Mouse (Mus musculus): Measurements from ENCODE around the gene Slc12a4.

Slc12a4 gene

DNA sequence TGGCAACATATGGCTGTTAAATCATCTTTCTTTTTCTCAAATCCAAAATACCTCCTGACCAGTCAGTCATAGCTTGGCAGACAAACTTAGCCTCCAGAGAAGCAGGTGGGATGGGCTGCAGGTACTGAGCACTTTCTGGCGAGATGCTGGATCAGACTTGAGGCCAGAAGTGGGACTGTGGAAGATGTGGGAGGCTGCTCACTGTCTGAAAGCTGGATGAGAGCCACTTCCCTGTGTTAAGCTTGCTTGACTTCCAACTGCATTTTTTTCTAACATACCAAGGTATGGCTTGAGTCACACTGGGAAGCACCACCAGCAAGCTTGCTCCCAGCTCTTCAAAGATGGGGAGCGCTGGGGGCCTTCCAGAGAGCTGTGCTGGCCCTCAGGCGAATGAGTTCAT is 40.8 kb downstream of the Slc12a4 start:
- DNase-seq, result no peak

DNA sequence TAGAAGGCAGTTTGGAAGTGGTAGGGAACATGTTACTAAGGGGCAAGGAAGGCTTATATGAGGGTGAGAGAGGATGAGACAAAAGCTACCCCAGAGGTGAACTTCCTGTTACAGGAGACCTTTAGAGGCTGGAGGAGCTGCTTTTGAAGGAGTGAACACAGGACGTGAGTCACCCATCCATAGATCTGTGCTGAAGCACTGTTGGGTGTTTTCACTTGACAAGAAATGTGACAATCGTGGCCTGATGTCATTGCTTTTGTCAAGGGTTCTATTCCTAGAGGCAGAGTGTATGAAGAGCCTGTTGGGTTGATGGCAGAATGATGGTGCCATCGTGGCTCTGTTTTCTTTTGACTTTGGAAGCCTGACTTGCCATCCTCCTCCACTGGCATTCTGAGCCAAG is 46.5 kb downstream of the Slc12a4 start:
- no peak for DNase-seq

DNA sequence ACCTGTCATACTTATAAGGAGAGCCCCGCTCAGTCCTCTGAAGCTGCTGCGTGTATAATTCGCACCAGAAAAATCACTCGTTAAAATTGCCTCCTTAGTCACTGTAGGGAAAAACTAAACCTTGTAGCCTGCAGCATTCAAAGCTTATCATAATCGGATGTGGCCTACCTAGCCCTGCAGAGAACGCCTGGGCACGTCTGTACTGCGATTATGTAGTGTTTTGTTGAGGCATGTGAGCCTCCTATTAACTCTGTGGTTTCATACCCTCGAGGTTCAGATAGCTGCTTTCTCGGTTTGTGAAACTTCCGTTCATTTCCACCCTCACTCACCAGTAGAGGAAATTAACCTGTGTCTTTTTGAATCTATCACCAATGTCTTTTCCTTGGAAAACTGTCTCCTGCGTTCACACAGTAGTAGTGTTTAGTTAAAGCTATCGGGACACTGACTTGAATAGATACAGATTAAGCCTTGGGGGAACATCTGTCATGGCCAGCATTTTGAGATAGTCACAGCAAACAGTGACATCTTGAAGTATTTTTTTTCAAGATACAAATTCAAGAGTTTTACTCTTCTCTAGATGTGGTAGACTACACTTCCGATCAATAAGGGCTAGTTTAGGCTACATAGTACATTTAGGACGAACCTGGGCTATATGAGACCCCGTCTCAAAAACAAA is 64.8 kb downstream of the Slc12a4 start:
- no peak for DNase-seq

DNA sequence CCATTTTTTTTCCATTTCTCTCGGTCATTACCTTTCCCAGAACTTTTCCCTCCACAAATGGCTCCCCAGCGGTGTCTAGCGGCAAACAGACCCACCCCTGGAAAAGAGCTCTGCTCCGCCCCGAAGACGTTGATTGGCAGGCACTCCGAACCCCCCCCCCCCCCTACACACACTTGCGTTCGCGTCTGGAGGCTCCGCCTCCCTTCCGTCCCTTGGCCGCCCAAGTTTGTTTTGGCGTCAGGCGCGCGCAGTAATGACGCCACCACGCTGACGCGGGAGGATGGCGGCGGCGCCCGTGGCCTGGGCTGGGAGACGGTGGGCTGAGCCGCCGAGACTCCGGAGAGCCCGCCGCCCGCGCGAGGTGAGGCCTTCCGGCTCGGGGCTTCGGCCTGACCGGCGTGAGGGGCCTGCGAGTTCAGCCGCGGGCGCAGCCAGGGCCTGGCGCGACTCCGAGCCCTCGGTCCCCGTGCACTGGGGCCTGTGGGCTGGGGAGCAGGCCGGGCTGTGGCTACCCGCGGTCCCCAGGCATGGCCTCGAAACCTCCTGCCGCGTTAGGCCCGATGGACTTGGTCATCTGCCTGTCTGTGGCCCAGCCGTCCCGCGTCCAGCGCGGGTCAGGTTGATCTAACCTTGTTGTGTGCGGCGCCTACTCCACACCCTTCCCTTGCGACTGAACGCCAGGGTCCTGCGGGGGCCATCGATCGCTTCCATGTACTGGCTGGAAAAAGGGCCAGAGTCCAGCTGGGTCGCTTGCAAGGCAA is 65.5 kb downstream of the Slc12a4 start, which contains the start of gene Pskh1:
TSS of gene Pskh1 (plus strand) at position 262 of the 761 bp plus-strand sequence.
- peak; percentile 93 for DNase-seq

DNA sequence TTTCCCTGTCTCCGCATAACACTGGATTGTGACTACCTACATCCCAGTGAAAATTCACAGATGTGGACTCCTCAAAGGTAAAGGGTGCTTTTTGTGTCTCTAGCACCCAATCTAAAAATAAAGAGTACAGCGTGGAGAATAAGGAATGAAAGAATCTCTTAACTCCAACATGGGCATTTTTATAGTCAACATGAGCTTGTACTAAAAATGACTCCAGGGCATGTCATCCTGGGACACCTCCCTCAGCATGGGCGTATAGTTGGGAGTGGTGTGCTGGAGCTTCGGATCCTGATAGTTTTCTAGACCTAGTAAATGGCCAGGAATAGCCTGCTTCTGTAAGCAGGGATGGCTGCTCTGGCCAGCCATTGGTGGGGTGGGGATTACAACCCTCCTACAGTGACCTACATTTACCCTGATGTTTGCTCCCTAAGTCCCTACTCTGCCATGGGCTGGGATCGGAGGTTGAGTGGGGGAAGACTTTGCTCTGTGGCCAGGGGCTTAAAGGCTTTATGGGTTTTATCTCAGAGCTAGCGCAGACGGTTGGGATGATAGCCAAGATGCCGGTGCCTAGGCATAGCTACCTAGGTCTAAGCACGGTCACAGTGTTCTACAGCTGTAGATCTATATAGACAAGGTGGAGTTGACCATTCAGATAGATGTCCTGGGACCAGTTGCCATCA is 68.0 kb downstream of the Slc12a4 start:
- DNase-seq, result no peak
